Mouse (Mus musculus) CD4-positive, CD25-positive, alpha-beta regulatory T cell, adult 9 weeks (primary cell): ENCODE data around the gene Abhd13. TPM values are rescaled to one million over a fixed set of nuclear protein-coding genes. Genes with fewer than 3 reads are reported as not detected.

Source experiments
- polyA plus RNA-seq: library from polyadenylated mRNA; unstranded; fragments of 100-300 nt; shearing (Covaris generic); gene quantifications from one replicate; pipeline ENCODE4 v1.2.1, GENCODE M21; 2017

Abhd13 gene
- 2.0 TPM for polyA plus RNA-seq

DNA sequence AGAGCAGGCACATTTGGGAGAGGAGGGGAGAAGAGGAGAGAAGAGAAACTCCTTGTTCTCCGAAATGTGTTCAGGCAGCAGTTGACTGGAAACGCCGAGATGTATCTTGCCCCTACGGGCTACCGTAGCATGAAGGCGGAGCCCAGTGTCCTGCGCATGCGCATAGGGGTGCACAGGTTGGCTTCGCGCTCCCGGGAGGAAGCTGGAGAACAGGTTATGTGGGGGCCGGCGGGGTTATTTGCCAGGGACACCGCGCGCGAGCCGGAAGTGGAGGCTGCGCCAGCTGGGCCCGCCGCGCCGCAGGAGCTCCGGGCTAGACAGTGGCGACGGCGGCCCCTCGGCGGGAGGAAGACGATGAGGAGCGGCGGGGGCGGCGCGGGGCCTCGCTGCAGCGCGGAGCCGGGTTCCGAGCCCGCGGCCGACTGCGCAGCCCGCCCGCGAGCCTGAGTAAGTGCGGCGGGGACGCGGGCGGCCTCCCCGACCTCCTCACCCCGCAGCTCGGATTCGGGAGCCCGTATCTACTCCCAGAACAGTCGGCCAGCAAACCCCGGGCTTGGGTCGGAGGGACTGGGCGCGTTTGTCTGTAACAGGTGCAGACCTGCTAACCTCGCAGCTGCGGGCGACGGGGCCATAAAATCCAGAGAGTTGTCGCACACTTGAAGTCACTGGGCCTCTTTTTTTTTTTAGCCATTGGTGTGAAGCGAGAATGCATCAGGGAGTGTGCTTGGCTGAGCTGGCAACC, at the start of gene Abhd13, which contains the start of gene Lig4:
Gene Abhd13 (plus strand): TSS at position 135 of the 742 bp plus-strand sequence.
Gene Lig4 (minus strand): TSS at position 114 of the 742 bp plus-strand sequence.

GRCm38 (mm10) chr8:10006156-10006985, 28.9 kb downstream of the Abhd13 start, which contains the start of gene Tnfsf13b:
Gene Tnfsf13b, plus strand, starts transcription at chr8:10006467.

Other genes with a start within 250 kb of the Abhd13 start
- gene Fam155a, start 206.5 kb upstream of the Abhd13 start, polyA plus RNA-seq = not detected
- gene Gm10217, start 113.5 kb upstream of the Abhd13 start, polyA plus RNA-seq = not detected
- 6.5 TPM for gene Lig4, start within 50 bp of the Abhd13 start, polyA plus RNA-seq
- 4.3 TPM for gene Tnfsf13b, start 28.8 kb downstream of the Abhd13 start, polyA plus RNA-seq
- gene Myo16, start 176.2 kb downstream of the Abhd13 start, polyA plus RNA-seq = not detected